Mouse (Mus musculus) thymus, adult 18-20 months (tissue): ENCODE measurements around the gene Obsl1.

Experiments
- DNase-seq, 2 experiments: peaks; one replicate each; pipeline ENCODE4 v3.0.0; 2022; ENCODE audit warnings: mixed read lengths in 2 of 2

Obsl1 gene

DNA sequence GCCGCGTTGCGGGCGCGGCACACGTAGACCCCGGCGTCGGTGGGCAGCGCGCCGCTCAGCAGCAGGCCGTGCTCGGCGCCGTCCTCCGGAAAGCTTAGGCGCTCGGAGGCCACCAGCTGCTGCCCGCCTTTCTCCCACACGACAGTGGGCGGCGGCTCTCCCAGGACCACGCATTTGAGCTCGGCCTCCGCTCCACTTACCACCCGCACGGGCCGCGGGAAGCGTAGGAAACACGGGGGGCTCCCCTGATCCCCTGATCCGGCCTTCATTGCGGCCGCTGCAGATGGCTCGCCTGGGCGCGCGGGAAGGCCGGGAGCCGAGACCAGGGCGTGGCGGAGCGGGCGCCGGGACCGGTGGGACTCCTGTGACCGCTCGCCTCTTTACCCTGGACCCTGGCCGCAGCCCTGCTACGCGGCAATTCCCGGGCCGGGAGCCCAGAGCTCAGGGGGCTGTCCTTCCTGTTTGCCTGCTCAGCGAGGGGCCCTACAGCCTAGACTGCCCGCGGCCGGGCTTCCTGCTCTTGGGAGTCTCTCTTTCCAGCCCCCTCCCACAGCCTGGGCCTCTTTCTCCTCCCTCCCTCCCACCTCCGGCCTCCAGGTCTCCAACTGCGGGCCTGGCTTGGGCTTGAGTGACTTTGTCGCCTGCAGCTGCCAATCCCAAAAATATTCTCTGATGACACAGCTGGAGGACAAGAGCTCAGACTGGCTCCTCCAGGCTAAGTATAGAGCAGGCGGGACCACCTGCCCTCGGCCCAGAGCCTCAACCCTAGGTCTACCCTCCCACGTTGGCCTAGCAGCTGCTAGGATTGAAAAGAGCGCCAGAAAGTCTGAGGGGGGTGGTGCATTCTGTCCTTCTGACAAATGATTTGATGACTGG, at the start of gene Obsl1:
Obsl1 (minus strand) TSS at position 497 of the 876 bp plus-strand sequence.
- no peak for DNase-seq

DNA sequence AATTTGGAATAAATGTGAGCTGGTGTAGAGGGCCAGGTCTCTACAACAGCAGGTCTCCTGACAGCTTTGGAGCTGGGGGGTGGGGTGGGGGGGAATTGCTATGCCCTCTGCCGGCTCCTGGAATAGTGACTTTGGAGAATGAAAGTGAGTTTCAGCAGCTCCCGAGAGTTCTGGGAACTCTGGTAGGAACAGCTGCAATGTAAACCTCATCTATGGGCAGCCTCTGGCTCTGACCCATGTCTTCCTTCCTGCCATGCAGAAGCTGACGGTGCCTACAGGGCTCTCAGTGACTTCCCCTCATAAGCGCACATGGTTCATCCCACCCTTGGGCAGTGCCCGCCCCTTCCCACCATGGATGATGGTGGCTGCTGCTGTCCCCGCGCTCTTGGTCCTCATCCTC, 49.4 kb upstream of the Obsl1 start:
- DNase-seq, result no peak

DNA sequence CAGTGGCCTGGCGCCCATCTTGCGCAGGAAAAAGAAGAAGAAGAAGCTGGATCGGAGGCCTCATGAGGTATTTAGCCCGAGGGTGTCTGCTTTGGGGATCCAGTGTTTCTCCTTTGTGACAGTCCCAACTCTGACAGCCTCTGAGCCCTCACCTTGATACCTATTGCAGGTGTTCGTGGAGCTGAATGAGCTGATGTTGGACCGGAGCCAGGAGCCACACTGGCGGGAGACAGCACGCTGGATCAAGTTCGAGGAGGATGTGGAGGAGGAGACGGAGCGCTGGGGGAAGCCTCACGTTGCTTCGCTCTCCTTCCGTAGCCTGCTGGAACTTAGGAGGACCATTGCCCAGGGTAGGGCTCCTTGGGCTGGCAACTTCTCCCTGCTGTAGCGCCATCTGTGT, 44.3 kb upstream of the Obsl1 start:
- no peak for DNase-seq

DNA sequence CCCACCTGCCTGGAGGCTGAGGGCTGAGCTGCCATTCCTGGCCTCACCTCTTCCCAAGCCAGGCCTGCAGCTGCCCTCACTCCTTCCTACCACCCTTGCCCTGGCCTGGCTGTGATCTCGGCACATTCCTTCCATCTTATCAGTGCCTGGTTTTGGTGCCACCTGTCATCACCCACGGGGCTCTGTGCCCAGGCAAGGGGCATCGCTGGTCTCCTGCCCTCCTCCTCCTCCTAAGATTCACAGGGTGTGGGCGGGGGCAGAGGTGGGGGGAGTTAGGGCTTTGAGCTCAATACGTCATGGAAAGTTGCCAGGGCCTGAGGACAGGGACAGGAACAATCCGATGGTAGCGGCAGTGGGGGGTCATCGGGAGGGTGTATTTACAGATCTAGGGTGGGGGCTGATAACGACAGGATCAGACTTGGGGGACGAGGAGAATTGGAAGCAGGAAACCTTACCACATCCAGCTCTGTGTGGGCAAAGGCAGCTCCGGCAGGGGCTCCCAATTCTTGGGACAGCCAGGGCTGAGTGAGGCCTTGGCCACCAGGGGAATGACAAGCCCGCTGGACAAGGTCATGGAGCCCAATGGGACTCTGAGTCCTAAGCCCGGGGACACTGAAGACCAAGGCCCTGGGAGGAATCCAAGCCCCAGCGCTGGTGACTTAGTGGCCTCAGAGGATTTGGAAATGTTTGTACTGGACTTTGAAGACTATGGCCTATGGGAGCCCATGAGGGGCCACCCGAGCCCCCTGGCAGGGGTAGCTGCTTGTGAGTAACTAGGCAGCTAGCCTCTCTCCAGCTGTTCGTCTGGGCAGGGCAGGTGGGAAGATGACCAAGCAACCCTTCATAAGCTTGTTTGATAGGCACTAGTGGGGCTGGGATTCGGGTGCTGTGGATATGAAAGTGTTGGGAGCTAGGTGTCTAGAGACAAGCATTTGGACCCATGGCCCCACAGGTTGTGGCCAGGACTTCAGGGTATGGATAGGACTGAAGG, 43.3 kb upstream of the Obsl1 start:
- DNase-seq, result no peak

DNA sequence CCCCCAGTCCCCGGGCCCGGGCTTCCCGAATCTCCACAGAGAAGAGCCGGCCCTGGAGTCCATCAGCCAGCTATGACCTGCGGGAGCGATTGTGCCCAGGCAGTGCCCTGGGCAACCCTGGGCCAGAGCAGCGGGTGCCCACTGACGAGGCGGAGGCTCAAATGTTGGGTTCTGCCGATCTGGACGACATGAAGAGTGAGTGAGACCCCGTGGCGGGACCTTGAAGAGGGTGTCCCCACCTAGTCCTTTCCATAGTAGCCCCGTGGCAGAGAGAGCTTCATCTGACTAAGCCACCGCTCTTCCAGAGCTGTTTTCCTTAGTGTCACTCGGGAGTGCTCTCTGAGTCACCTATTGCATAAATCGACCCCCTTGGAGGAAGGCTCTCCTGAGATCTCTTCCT, 42.6 kb upstream of the Obsl1 start:
- no peak for DNase-seq

DNA sequence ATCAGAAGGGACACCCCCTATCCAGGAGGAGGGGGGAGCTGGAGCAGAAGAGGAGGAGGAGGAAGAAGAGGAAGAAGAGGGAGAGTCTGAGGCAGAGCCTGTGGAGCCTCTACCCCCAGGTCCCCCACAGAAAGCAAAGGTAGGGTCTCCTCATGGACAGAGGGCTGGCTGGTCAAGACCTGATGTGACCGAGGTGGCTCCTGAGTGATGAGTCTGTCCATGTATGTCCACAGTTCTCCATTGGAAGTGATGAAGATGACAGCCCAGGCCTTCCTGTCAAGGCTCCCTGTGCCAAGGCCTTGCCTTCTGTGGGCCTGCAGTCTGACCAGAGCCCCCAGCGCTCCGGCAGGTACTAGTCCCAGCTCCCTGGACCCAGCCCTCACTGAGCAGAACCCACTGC, 41.8 kb upstream of the Obsl1 start:
- DNase-seq, result no peak

DNA sequence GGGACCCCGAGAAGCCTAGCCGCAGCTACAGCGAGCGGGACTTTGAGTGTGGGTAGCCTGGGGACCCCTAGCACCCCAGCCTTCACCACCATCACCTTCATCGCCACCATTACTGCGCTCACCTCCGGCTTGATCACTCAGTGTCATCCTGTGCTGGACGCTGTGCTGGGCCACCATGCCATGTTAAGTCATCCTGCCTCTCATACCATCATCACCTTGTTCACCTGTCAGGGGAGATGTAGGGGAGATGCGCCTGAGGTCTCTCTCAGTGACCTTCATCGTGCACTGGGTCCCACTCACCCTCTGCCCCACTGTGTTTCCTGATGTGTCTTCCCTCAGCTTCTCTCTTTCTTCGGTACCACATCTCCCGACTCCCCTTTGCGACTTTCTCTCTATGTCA, 41.1 kb upstream of the Obsl1 start:
- DNase-seq, result no peak

DNA sequence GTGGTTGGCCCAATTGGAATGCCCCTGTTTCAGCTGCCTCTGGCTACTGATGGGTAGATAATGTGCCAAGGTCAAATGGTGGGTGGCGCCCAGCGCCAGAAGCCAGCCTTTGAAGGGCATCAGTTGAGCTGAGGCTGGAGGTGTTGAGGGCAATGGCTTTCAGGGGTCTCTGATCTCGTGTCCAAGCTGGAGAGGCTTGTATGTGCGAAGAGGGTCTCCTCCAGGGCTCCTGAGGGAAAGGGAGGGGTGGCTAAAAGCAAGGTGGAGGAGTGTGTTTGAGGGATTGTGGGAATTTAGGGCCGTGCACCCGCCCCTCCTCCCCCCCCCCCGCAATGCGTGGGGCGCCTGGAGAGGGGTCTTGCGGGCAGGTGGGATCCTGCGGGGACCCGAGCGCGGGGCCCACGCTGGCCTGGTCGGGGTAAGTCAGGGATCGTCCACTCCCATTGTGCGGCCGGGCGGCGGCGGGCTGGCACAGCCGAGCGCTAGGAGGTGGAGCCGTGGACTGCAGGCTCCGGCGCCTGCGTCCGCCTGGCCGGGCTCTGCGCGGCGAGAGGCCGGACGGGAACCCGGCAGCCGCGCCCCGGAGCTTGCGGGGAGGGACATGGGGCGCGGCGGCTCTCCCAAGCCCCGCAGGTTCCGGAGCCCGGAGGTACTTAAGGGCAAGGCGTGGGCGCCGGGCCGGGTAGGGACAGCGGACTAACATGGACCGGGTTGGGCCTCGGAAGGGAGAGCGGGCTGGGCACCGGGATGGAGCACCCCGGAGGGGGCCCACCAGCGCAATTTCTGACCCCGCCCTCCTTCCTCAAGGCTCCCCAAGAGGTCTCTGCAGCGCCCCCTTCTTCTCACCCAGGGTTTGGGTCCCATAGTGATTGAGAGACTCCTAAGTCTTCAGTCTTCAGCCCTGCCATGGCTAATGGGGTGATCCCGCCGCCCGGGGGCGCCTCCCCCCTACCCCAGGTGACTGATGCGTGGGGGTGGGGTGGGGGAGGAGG, 40.0 kb upstream of the Obsl1 start, which contains the start of gene Slc4a3:
Slc4a3 (plus strand) TSS at position 302 of the 992 bp plus-strand sequence.
- DNase-seq, result no peak

DNA sequence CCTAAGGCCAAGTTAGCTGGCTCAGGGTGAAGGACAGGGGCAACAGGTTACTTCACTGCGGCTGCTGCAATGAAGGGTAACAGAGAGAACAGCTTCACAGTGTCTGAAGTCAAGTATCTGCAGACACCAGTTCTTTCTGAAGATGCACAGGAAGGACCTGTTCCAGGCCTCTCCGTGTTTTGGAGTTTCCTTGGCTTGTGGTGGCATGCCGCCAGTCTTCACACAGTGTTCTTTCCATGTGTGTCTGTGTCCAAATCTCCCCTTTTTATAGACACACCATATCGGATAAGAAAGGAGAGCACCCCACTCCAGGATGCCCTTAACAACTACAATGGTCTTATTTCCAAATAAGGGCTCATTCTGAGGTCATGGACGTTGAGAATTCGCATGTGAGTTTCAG, 38.1 kb upstream of the Obsl1 start:
- no peak for DNase-seq

DNA sequence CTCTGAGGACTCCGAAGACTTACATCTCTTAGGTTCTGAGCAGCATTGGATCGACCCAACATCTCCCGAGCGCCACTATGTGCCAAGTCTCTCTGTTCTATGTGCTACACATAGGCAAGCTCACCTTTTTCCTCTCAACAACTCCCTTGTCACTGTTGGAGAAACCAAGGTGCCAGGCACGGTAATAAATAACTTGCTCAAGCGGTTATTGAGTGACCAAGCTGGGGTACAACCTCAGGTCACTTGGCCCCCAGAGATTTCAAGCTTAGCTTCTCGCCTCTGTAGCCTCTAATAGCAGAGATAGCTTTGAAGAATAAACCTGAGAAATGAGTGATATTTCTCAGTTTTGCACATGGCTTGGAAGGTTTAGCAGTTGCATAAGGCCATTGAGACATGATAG, 35.2 kb upstream of the Obsl1 start:
- DNase-seq, result no peak

DNA sequence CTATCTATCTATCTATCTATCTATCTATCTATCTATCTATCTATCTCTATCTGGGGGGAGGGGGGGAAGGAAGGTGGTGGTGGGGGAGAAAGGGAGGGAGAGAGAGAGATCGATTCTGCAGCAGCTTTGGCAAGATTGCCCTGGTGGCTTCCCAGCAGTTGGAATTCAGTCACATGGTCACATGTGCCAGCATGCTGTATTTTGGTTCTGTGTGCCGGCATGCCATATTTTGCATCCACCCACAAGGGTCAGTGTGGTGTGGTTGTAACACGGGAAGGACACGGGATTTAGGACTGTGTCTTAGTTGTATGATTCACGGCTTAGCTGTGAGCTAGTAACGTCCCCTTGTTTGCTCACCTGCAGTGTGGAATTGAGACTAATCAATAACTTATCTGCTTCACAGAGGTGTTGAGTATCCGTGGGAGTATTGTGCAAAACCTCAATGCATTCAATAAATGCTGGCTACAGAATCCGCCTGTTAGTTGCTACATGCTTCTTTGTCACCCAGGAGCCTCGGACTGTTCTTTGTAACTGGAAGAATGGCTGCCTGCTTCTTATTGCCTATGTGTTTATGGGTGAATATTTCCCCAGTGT, 32.4 kb upstream of the Obsl1 start:
- DNase-seq, result no peak

DNA sequence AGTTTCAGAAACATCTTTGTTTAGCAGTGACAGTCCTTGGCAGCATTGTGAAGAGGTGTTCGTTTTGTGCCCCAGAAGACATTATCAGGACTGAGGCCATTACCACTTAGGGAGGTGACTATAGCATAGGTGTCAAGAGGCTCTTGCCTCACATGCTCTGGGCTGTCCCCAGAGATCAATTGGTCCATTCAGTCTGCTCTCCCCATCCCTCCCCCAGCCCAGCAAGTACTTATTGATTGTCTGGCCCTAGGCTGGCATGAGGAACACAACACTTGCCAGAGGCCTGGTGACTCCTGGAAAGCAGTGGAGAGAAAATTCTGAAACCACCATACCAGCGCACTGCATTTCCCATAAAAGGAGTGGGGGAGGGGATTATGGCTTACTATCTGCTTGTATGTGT, 31.3 kb upstream of the Obsl1 start:
- no peak for DNase-seq

DNA sequence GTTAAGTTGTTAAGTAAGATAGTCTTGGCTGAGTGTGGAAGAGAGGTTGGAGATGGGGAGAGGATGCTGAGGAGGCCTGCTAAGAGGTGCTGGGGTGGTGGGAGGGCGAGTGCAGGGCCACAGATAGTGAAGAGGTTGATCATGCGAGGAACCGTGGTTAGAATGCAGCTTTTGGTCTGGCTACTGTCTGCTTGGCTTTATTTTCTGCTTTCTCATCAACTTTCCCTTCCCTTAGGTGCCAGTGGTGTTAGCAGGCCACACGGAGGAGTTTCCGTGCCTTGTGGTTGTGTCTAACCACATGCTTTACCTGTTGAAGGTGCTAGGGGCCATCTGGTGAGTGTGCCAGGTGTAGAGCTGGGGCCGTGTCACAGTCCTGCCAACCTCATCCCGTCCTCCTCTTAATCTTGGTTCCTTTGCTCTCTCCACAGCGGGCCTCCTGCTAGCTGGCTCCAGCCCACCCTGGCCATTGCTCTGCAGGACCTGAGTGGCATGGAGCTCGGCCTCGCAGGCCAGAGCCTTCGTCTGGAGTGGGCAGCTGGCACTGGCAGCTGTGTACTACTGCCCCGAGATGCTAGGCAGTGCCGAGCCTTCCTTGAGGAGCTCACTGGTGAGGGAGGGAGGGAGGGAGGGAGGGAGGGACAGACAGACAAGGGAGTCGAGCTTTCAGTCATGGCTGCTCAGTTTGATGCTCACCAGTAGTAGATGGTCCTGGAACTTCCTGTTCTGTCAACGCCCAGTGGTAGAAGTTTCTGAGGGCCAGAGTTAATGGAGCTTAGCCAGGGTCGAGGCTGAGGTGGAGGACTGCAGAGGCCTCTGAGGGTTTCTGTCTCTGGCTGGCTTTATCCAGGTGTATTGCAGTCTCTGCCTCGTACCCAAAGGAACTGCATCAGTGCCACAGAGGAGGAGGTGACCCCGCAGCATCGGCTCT, 27.3 kb upstream of the Obsl1 start:
- DNase-seq, result no peak

DNA sequence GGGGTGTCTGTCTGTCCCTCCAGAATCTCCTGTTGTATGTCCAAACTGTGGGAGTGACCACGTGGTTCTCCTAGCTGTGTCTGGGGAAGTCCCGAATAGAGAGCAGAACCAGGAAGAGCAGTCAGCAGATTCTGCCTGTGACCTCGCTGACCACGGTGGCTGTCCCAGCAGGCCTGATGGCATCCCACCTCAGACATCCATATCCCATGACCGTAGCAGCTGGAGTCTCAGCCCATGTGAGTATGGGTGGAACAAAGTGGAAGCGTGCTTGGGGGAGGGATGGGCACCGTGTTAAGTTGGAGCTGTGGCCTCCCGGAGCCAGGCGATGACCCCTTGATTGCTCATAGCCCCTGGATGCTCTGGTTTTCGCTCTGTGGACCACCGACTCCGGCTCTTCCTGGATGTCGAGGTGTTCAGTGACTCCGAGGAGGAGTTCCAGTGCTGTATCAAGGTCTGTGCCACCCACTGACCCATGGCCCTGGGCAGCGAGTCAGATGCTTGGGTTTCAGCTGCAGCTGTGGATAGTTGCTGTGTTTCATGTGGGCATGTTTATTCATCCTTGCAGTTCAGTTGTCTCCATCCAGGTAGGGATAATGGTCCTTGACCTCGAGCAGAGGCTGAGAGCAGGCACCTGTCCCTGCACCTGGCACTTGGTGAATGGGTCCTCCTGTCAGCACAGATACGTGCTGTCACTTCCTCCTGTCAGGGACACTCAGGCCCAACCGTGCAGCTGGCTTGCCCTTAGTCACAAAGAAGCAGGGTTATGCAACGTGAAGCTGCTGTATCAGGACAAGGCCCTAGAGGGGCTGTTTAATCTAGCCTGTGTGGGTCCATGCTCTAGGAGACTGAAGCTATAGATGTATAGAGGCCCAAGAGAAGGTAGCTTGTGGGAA, 26.3 kb upstream of the Obsl1 start:
- DNase-seq, result no peak

DNA sequence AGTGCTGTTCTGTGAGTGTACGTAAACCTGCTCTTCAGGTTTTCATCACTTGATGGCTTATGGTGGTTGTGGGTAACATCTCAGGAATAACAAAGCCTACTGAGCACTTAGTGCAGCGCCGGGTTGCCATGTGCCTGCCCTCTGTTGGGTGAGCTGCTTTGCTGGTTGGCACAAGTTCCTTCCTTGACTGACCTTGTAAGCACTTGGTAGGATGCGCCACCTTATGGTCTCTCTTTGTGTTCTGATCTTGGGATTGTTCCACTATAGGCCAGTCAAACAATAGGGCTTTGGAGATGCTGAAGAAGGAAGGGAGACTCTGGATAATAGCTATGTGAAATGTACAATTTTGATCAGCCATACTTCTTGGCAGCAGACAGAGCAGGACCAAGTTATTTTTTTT, 24.3 kb upstream of the Obsl1 start:
- DNase-seq, result no peak

DNA sequence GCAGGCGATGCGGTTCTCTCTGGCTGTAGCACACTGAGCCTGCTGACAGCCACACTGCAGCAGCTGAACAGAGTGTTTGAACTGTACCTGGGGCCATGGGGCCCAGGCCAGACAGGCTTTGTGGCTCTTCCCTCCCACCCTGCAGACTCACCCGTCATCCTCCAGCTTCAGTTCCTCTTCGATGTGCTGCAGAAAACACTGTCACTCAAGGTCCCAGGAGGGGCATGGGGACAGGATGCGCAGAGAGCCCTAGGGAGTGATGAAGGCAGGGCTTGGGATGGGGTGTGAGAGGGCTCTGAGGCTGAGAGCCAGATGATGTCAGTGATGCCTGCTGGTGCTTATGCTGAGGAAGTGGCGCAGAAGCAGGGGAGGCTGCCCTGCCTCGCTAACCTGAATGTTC, 18.4 kb upstream of the Obsl1 start:
- DNase-seq, result no peak

DNA sequence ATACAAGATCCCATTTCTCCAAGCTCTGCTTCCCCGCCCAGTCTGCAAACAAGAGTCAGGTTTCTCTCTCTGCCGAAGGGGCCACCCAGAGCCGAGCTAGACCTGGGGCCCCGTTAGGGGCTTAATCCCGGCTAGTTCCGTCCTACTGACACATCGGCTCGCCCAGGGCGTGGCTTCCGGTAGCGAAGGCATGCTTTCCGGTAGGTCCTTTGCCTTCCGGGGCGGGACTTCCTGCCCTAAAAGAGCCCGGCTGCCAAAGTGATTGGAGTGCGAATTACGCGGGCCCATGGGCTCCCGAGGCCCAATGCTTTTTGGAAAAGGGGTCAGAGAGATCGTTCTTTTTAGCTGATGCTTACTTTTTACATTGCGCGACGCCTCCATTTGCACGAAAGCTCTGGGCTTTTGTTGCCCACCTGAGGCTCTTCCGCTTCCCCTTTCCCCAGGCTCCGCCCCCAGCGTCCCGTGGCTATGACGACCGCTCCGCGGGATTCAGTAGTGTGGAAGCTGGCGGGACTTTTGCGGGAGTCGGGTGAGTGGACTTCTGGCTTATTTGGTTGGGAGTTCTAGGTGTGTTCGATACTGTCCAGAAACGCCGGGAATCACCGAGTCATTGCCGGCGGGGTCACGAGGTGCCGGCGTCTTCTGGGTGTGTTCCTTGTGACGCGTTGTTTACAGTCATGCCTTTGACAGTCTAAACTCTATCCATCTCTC, 15.2 kb upstream of the Obsl1 start, which contains the start of gene Stk11ip:
Stk11ip (plus strand) TSS at position 209 of the 711 bp plus-strand sequence.
- DNase-seq, result peak; percentile 83 to 85

DNA sequence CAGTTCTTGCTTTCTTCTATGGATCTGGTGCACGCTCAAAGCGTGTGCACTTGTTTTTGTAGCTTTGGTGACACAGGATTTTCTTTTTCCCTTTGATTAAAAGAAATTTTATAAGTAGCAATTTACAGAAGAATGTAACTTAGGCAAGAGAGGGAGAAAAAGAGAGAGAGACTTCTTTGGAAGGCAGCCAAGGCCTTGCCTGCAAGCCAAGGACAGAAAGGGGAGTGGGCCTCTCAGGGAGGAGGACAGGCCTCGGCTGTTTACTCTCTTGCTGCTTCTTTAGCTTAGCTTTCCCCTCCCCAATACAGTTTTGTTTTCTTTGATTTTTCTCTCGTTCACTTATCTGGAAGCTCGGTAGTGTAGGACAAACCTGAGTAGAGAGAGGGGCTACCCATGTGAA, 13.3 kb upstream of the Obsl1 start:
- DNase-seq, result no peak

DNA sequence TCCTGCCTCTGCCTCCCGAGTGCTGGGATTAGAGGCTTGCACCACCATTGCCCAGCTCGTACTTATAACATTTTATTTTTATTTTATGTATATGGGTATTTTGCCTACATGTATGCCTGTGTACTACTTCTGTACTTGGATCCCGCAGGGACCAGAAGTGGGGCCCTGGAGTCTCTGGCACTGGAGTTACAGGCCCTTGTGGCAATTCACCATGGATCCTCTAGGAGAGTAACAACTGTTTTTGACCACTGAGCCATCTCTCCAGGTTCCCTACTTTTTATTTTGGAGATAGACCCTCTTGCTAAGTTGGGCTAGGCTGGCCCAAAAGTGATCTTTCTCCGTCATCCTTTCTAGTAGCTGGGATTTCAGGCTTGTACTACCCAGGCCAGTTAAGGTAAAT, 12.2 kb upstream of the Obsl1 start:
- no peak for DNase-seq
